ENCODE assay signal across 19 mouse cellular contexts in the genomic region with DNA sequence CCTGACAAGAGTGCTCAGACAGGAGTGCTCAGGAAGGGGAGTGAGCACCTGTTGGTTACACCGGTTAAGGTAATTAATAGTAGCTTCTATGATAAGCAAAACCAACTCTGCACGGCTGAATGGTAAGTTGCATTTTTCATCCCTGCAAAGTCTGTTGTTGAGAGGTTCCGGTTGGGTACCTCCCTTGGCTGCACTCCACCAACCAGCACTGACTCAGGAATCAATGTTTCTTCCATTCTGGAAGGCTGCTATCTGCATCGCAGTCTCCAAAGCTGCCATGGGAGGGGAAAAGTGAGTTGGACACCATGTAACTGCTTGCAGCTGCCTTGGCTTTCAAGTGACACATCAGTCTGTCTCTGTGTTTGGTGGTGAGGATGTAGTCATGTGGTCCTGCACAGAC.
A peak's percentile ranks its signal among the peaks of the same experiment; 100 is the strongest.
DNase-seq lines count a peak whose midpoint lies in the region; ATAC-seq lines count a peak whose summit lies in the region.
"Had no signal": no experiment of that assay in that cellular context is flagged by ENCODE, and none has a peak within 500 bp of the region (broad histone marks: within the 10 kb centered on the region; RNA-seq: fewer than 3 reads in every experiment).

No protein-coding gene starts in this region.

- 66% methylated on average over 4 of the region's 4 CpGs for WGBS in heart, embryonic 16.5 days

- no peak for DNase-seq in heart, postnatal 10 days
- DNase-seq in right cerebral cortex, adult 2 months (ENCODE audit: low spot score in 2 of 2) = peak; percentile 9 to 15
- no peak for DNase-seq in right cerebral cortex, postnatal 14 days
- peak; percentile 50 to 53 for DNase-seq in kidney, postnatal 25 days
- no peak for DNase-seq in adrenal gland, postnatal 10 days
- no peak for DNase-seq in thymus, postnatal 25 days
- no peak for DNase-seq in adrenal gland, postnatal 4 days (ENCODE audit: low spot score in 2 of 2)
- DNase-seq: cerebellum, adult 2 months; embryo, embryonic 11 days; gastrocnemius, postnatal 36 days; lung, postnatal 36 days had no signal

- no peaks in the 10 kb centered on the region for H3K4me1 ChIP-seq in heart, embryonic 16.5 days (ENCODE audit: control insufficient read depth, insufficient read depth, low read length)
- H3K4me1 ChIP-seq: heart, embryonic 13.5 days; hindbrain, embryonic 12.5 days; limb, embryonic 13.5 days; midbrain, embryonic 12.5 days had no signal

- no peaks in the 10 kb centered on the region for H3K36me3 ChIP-seq in heart, embryonic 16.5 days (ENCODE audit: control insufficient read depth, insufficient read depth)
- H3K36me3 ChIP-seq: G1E; heart, embryonic 13.5 days; hindbrain, embryonic 12.5 days; limb, embryonic 13.5 days; midbrain, embryonic 12.5 days had no signal

- no peak overlapping the region for H3K27ac ChIP-seq in heart, embryonic 16.5 days (ENCODE audit: low read length)
- H3K27ac ChIP-seq: heart, embryonic 13.5 days; hindbrain, embryonic 12.5 days; limb, embryonic 13.5 days; midbrain, embryonic 12.5 days had no signal

- H3K9ac ChIP-seq in heart, embryonic 16.5 days (ENCODE audit: low read length) = no peak overlapping the region
- H3K9ac ChIP-seq: heart, embryonic 13.5 days; hindbrain, embryonic 12.5 days; limb, embryonic 13.5 days; midbrain, embryonic 12.5 days had no signal

- peak; percentile 45; the same call in 1 of the 2 replicates for ATAC-seq in heart, embryonic 16.5 days (replicated peaks; ENCODE audit: extremely low read depth, insufficient read depth, low FRiP score)
- ATAC-seq: activated CD4-positive, CD25-positive, alpha-beta regulatory T cell, adult 4 months; intestine, embryonic 16.5 days had no signal

- H3K4me3 ChIP-seq in heart, embryonic 16.5 days (ENCODE audit: low read length) = no peak overlapping the region
- H3K4me3 ChIP-seq: heart, embryonic 13.5 days; hindbrain, embryonic 12.5 days; limb, embryonic 13.5 days; midbrain, embryonic 12.5 days had no signal

- H3K9me3 ChIP-seq in heart, embryonic 16.5 days (replicated peaks; ENCODE audit: control insufficient read depth, low read length) = no peaks in the 10 kb centered on the region; the same call in 1 of the 2 replicates
- H3K9me3 ChIP-seq: heart, embryonic 13.5 days; hindbrain, embryonic 12.5 days; limb, embryonic 13.5 days; midbrain, embryonic 12.5 days had no signal

- no peaks in the 10 kb centered on the region for H3K27me3 ChIP-seq in heart, embryonic 16.5 days (ENCODE audit: control insufficient read depth, insufficient read depth, low read length)
- H3K27me3 ChIP-seq: heart, embryonic 13.5 days; hindbrain, embryonic 12.5 days; limb, embryonic 13.5 days; midbrain, embryonic 12.5 days had no signal

- intact Hi-C loops in heart, postnatal 10 days (cut with DNase I) = no loop called here

- no peak overlapping the region for H3K4me2 ChIP-seq in heart, embryonic 16.5 days (ENCODE audit: low read depth, low read length)
- H3K4me2 ChIP-seq: heart, embryonic 13.5 days; hindbrain, embryonic 12.5 days; limb, embryonic 13.5 days; midbrain, embryonic 12.5 days had no signal

Comparison
In these comparisons a context has a peak if more than half of its experiments do, and no peak if none do; other contexts are left out.
1. DNase-seq: peak in right cerebral cortex, adult 2 months (2 of 2) and kidney, postnatal 25 days (2 of 2); none in heart, postnatal 10 days (0 of 2), right cerebral cortex, postnatal 14 days (single experiment), adrenal gland, postnatal 10 days (single experiment), thymus, postnatal 25 days (single experiment) and adrenal gland, postnatal 4 days (0 of 2).